Mouse (Mus musculus) kidney, postnatal 36 days (tissue): ENCODE measurements around the gene Zfp523.
A peak's percentile ranks its signal among the peaks of the same experiment; 100 is the strongest.

ENCODE experiments used
- DNase-seq, 2 experiments: peaks; one replicate each; pipeline ENCODE4 v3.0.0; 2021 to 2022; ENCODE audit warnings: mixed read lengths in 2 of 2

Gene Zfp523

GRCm38 (mm10) chr17:28161310-28161881 lies 15.5 kb upstream of the Zfp523 start:
- peak in 1 of 2 experiments; percentile 32 for DNase-seq

- DNase-seq = peak; percentile 66 to 89
Measured at GRCm38 (mm10) chr17:28163666-28164065, 13.3 kb upstream of the Zfp523 start.

GRCm38 (mm10) chr17:28170460-28171305 lies 6.2 kb upstream of the Zfp523 start:
- no peak for DNase-seq

GRCm38 (mm10) chr17:28172690-28173089 lies 4.2 kb upstream of the Zfp523 start:
- no peak for DNase-seq

GRCm38 (mm10) chr17:28177540-28178046 lies 664 bp downstream of the Zfp523 start:
- peak; percentile 49 to 72 for DNase-seq

GRCm38 (mm10) chr17:28180331-28180730 lies 3.4 kb downstream of the Zfp523 start:
- peak; percentile 31 to 52 for DNase-seq

- no peak for DNase-seq
Measured at GRCm38 (mm10) chr17:28180783-28181544, 4.0 kb downstream of the Zfp523 start.

GRCm38 (mm10) chr17:28184971-28185638 lies 8.2 kb downstream of the Zfp523 start:
- DNase-seq = no peak

- peak; percentile 35 to 40 for DNase-seq
Measured at GRCm38 (mm10) chr17:28188313-28188712, 11.4 kb downstream of the Zfp523 start.

- DNase-seq = no peak
Measured at GRCm38 (mm10) chr17:28192754-28193153, 15.8 kb downstream of the Zfp523 start.

- DNase-seq = no peak
Measured at GRCm38 (mm10) chr17:28193559-28193958, 16.6 kb downstream of the Zfp523 start.

GRCm38 (mm10) chr17:28195033-28195432 lies 18.1 kb downstream of the Zfp523 start:
- DNase-seq = no peak

GRCm38 (mm10) chr17:28197646-28198045 lies 20.7 kb downstream of the Zfp523 start:
- peak in 1 of 2 experiments; percentile 49 for DNase-seq

GRCm38 (mm10) chr17:28201982-28202381 lies 25.1 kb downstream of the Zfp523 start:
- DNase-seq = no peak

GRCm38 (mm10) chr17:28204052-28204720 lies 27.3 kb downstream of the Zfp523 start:
- DNase-seq = peak; percentile 38 to 78

- DNase-seq = no peak
Measured at GRCm38 (mm10) chr17:28205443-28205842, 28.5 kb downstream of the Zfp523 start.

- DNase-seq = no peak
Measured at GRCm38 (mm10) chr17:28207092-28207491, 30.2 kb downstream of the Zfp523 start.

- DNase-seq = peak; percentile 79 to 84
Measured at GRCm38 (mm10) chr17:28207591-28208313, 30.8 kb downstream of the Zfp523 start, which contains the start of gene Def6. Gene Def6 (plus strand): TSS chr17:28207778.

GRCm38 (mm10) chr17:28208314-28208612 lies 31.3 kb downstream of the Zfp523 start:
- no peak for DNase-seq

- no peak for DNase-seq
Measured at GRCm38 (mm10) chr17:28209457-28210110, 32.7 kb downstream of the Zfp523 start.

- DNase-seq = no peak
Measured at GRCm38 (mm10) chr17:28211921-28212341, 35.0 kb downstream of the Zfp523 start.
